Mouse (Mus musculus): Measurements from ENCODE around the gene Olfr508.
"Not testable (repeated sequence)": the region's sequence is repeated elsewhere in the genome, so short reads cannot be mapped to it uniquely, and the experiment has no call there.

The Olfr508 gene

DNA sequence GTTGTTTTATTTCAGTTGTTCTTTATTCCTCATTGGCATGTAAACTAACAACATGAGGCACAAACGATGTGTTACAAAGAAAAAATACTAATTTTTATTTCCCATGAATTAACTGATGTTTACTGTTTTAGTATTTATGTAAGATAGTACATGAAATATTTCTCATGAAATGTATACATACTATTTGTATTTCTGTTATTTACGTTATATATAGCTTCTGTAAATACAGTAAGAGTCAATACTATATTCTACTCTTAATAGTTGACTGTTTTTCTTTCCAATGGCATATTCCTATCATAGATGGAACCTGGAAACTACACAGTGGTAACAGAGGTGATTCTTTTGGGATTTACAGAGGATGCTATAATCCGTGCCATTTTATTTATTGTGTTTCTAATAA is at the start of gene Olfr508:
TSS of gene Olfr508 (plus strand) at position 301 of the 400 bp plus-strand sequence.
- DNase-seq (ENCODE audit: low spot score in 2 of 2), result no peak

DNA sequence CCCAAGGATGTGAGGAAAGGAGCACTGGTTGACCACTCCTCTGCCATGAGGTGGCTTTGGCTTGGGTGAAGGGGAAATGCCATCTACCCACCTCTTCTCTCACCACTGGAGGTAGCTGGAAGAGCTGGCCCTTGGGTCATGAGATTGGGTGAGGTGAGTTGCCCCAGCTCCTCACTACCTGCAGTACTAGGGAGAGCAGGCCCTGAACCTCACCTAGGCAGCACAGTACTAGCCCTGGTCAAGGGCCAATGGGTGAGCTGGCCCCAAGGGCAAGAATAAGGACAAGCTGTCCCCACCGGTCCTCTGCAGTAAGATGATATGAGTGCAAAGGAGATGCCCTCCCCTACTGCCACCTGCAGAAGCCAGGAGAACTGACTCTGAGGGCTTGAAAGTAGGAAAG is 40.0 kb upstream of the Olfr508 start:
- DNase-seq (ENCODE audit: low spot score in 2 of 2), result no peak

DNA sequence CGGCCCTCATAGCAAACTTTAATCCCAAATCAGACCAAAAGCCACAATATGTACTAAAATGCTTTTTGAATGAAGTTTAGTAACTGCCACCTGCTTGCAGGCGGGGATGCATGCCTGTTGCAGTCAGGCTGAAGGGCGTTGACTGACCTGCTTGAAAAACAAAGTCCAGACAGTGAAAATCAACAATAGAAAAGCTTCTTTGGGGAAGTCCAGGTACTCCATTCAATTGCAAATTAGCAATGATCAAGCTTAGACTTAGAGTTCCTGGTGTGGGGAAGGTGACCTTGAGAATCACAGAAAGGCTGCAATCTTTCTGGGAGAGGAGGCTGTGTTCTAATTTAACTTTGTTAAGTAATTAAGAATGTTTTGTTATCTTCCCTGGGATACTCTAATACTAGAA is 27.9 kb upstream of the Olfr508 start:
- not testable (repeated sequence) for DNase-seq (ENCODE audit: low spot score in 2 of 2)

DNA sequence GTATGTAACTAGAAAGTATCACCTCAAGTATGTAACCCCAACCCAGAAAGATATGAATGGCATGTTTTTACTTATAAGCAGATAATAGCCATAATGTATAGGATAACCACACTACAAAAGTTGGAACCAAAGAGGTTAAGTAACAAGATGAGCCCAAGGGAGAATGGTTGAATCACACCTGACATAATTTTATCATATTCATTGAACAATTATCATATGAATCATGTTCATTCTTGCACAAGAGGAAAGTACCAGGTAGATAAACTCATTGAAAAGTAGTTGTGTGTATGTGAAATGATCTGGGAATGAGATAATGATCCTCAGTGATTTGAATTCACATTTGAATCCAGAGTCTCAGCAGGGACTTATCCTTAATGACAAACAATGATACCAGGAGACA is 19.3 kb upstream of the Olfr508 start, which contains the start of gene Olfr506:
TSS of gene Olfr506 (plus strand) at position 301 of the 400 bp plus-strand sequence.
- DNase-seq (ENCODE audit: low spot score in 2 of 2), result no peak

DNA sequence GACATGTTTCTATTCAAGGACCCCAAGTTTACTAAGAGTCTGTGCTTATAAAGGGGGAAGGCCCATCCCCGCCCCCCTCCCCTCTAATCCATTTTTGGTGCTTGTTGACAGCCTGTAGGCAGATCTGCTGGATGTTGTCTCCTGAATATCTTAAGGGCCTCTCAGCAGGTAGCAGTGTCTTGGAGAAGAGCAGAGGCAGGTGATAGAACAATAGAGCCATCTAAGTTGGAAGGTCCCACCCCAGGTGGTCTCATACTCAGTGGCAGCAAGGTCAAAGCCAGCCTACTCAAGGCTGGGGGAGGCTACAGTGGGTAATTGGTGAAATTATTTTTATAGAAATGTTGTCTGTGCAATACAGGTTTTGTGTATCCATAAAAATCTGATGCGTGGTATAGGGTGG is 15.7 kb upstream of the Olfr508 start:
- DNase-seq (ENCODE audit: low spot score in 2 of 2), result no peak

GRCm38 (mm10) chr7:108616781-108617180 is 13.0 kb upstream of the Olfr508 start:
- DNase-seq (ENCODE audit: low spot score in 2 of 2), result not testable (repeated sequence)

DNA sequence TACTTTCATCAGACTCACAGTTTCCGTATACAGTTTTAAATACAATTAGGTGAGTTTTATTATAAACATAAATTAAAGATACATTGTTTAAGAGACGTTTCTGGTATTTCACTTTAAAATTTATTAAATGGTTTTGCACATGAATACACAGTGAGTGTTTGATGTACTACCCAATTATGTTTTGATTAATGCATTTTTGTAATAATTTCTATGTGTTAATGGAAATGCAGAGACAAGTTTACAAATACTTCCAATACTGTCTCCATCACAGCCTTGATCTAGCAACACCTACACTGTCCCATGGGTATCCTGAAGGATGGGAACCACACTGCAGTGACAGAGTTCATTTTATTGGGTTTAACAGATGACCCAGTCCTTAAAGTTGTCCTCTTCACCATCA is 8.3 kb upstream of the Olfr508 start, which contains the start of gene Olfr507:
TSS of gene Olfr507 (plus strand) at position 301 of the 400 bp plus-strand sequence.
- DNase-seq (ENCODE audit: low spot score in 2 of 2), result no peak

DNA sequence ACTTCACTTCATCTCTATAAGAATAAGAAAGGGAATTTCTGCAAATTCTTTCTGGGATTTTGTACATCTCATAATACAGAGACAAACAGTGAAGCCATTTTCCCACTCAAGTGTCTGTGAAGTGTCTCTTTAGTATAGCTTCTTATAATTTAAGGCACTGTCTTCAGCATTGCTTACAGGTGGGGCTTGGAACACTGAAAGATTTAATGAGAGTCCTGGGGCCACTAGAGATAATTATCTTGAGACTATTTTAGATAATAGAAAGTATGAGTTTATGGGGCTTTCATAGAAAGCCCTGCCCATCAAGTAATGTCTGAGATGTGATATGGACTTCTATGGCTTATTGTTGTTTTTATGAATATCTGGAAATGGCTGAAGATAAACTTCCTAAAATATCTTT is 22.0 kb downstream of the Olfr508 start, which contains the start of gene Olfr509:
TSS of gene Olfr509 (minus strand) at position 101 of the 400 bp plus-strand sequence.
- DNase-seq (ENCODE audit: low spot score in 2 of 2), result no peak

DNA sequence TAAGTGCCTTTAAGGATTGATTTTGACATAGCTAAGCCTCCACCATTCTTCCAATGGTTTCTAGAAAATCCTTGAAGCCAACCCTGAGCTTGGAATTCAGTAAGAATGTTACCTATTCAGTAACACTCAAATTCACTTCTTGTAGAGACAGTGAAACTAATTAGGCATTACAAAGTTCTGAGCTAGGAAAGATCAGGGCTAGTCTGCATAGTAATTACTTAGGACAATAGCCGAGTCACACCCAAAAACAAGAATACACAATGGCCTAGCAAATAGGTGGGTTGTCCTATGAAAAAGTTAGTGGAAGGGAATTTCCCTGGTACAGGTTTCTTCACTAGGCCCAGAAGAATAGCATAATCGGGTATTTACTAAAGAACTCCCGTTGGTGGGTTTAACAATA is 32.6 kb downstream of the Olfr508 start:
- DNase-seq (ENCODE audit: low spot score in 2 of 2), result no peak

- no peak for DNase-seq (ENCODE audit: low spot score in 2 of 2)
Observed at GRCm38 (mm10) chr7:108666118-108666517, 36.3 kb downstream of the Olfr508 start, which contains the start of gene Olfr510. Olfr510 (plus strand) TSS chr7:108666418.

DNA sequence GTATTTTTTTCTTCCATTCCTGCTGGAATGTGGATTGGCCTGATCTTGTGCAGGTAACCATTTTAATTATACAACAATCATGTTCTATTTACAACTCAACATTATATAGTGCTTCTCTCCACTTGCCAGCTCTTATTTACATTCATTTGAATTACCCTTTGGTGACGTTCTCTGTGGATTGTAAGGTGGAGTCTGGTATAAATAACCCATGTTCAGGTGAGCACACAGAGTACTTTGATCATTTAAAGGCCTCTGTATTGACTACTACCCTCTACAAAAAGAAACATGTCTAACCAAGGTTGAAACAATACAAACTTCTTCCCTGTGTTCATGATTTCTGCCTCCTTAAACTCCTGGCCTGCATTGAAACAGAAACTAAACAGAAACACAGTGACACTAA is 41.3 kb downstream of the Olfr508 start:
- no peak for DNase-seq (ENCODE audit: low spot score in 2 of 2)

DNA sequence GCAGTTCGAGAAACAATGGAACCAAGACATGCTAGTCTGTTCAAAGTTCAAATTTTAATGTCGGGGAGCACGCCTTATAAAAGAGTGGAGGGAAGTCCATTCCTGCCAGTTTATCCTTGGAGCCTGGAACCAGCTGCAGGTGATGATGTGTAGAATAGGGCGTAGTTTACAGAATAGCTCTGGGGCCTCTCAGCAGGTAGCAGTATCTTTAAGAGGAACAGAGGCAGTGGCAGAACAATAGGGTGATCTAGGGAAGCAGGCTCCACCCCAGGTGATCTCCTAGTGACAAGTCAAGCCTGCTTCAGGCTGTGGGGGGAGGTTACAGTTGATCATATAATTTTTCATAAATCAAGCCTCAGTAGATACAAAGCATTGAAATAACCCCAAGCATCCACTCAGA is 49.1 kb downstream of the Olfr508 start:
- DNase-seq (ENCODE audit: low spot score in 2 of 2), result no peak

All from spleen, postnatal 4 days (tissue).